Mouse (Mus musculus) midbrain, embryonic 11.5 days (tissue): ENCODE results near the gene Irf6. TPM values are rescaled to one million over a fixed set of nuclear protein-coding genes. Genes with fewer than 3 reads are reported as not detected.

Experiments used
- ATAC-seq: fragments of 200-750 bp; cut with Nextera tagmentation; 2 replicates; pipeline ENCODE4 v1.8.0; 2017; ENCODE audit warnings: moderate TSS enrichment, moderate library complexity; ENCODE audit not compliant: low FRiP score
- DNase-seq: peaks from one replicate; pipeline ENCODE4 v3.0.0; 2015; ENCODE audit warnings: low spot score; ENCODE audit errors: missing footprints
- H3K27ac ChIP-seq: fragments of 300-500 bp; sonication (generic); 2 replicates; pipeline ENCODE4 v1.5.1; 2014; ENCODE audit warnings: low read depth, low read length
- H3K27me3 ChIP-seq: fragments of 300-500 bp; sonication (generic); 2 replicates; pipeline ENCODE4 v1.6.1; 2014; ENCODE audit warnings: mild to moderate bottlenecking, low read length, moderate library complexity, mixed read lengths; ENCODE audit not compliant: control insufficient read depth, insufficient read depth
- H3K36me3 ChIP-seq: fragments of 300-500 bp; sonication (generic); 2 replicates; pipeline ENCODE4 v1.6.1; 2014; ENCODE audit warnings: mild to moderate bottlenecking, low read length, moderate library complexity, mixed read lengths; ENCODE audit not compliant: control insufficient read depth, insufficient read depth
- H3K4me1 ChIP-seq: fragments of 300-500 bp; sonication (generic); 2 replicates; pipeline ENCODE4 v1.6.1; 2014; ENCODE audit warnings: low read length; ENCODE audit not compliant: control insufficient read depth, insufficient read depth
- H3K4me2 ChIP-seq: fragments of 300-500 bp; sonication (generic); 2 replicates; pipeline ENCODE4 v1.6.1; 2014; ENCODE audit warnings: mild to moderate bottlenecking, moderate library complexity
- H3K4me3 ChIP-seq: fragments of 300-500 bp; sonication (generic); 2 replicates; pipeline ENCODE4 v1.5.1; 2014; ENCODE audit warnings: low read depth, low read length
- H3K9ac ChIP-seq: fragments of 300-500 bp; sonication (generic); 2 replicates; pipeline ENCODE4 v1.6.1; 2014; ENCODE audit warnings: low read length
- H3K9me3 ChIP-seq: fragments of 300-500 bp; sonication (generic); 2 replicates; pipeline ENCODE4 v1.6.1; 2016; ENCODE audit warnings: low read length; ENCODE audit not compliant: control insufficient read depth
- WGBS: fragments of 180-500 bp; shearing (Covaris S2); extraction: QIAGEN DNeasy Blood & Tissue Kit; methylation state at CpG from one replicate; pipeline ENCODE4 v1.1.7; 2014; 5-methylcytosine and 5-hydroxymethylcytosine counted together
- polyA plus RNA-seq: library from polyadenylated mRNA; unstranded; fragments of >200 nt; fragmentation: Nextera tagmentation; extraction: Ambion mirVana; gene quantifications from 2 replicates; pipeline ENCODE4 v1.2.1, GENCODE M21; 2014

The Irf6 gene
- polyA plus RNA-seq, 1 experiment from 2014 or later, result 1.5 TPM

DNA sequence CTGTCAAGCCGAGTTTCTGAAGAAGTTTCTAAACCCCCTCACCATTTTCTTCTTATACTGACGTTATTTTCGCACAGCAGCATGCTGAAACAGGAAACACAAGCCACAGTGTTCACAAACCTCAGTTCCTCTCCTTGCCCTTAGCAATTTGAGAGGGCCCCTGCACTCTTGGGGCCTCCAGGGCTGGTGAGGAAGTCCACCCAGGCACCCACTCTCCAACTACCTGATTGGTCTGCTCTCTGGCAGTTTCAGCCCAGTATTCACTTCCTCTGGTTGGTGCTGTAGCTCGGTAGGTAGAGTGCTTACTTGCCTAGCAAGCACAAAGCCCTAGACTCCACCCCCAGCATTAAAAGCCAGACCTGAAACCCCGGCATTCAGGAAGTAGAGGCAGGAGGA, 48.5 kb downstream of the Irf6 start, which contains the start of gene Traf3ip3:
TSS of gene Traf3ip3 (minus strand) at position 321 of the 396 bp plus-strand sequence.
- Histone ChIP-seq H3K27me3 (no peaks in the 10 kb centered on the region), H3K4me2 (no peak within 1 kb of the TSS), H3K36me3 (no peaks in the 10 kb centered on the region), H3K4me1 (no peaks in the 10 kb centered on the region), H3K4me3 (no peak within 1 kb of the TSS), H3K9ac (no peak within 1 kb of the TSS), H3K27ac (no peak within 1 kb of the TSS), H3K9me3 (no peaks in the 10 kb centered on the region)
- ATAC-seq (no peak), DNase-seq (peak; percentile 49)
- WGBS, result 70% methylated on average over 5 of the region's 5 CpGs

GRCm38 (mm10) chr1:193203821-193204220, 50.9 kb downstream of the Irf6 start:
- H3K4me2 ChIP-seq, result no peak overlapping the region
- no peak overlapping the region for H3K9ac ChIP-seq
- no peaks in the 10 kb centered on the region for H3K27me3 ChIP-seq
- H3K4me3 ChIP-seq, result no peak overlapping the region
- no peaks in the 10 kb centered on the region for H3K9me3 ChIP-seq
- WGBS, result 84% methylated on average over 2 of the region's 2 CpGs
- no peaks in the 10 kb centered on the region for H3K4me1 ChIP-seq
- H3K27ac ChIP-seq, result no peak overlapping the region
- ATAC-seq, result no peak
- H3K36me3 ChIP-seq, result no peaks in the 10 kb centered on the region
- no peak for DNase-seq

DNA sequence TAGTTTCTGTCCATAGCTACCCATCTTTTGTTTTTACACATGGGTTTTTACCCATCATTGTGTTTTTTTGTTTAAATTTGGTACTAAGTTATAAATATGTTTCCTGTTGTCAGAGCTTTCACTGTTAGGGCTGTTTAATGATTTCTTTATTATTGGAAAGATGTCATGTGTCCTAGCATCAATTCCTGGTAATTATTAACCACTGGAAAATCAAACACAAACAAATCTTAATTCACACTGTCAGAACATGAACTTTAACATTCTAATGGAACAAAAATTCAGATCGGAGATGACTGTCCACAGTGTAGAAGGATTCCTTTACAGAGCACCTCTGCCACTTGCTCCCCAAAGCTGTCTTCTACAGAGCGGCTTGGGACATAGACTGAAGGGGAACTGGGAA, 52.5 kb downstream of the Irf6 start:
- Histone ChIP-seq H3K27ac (no peak overlapping the region), H3K4me2 (no peak overlapping the region), H3K4me1 (no peaks in the 10 kb centered on the region), H3K36me3 (no peaks in the 10 kb centered on the region), H3K4me3 (no peak overlapping the region), H3K9ac (no peak overlapping the region), H3K27me3 (no peaks in the 10 kb centered on the region), H3K9me3 (no peaks in the 10 kb centered on the region)
- 88% methylated on average over 2 of the region's 2 CpGs for WGBS
- DNase-seq (no peak), ATAC-seq (no peak)

GRCm38 (mm10) chr1:193207503-193207902, 54.6 kb downstream of the Irf6 start, which contains the start of gene Lamb3:
Gene Lamb3, plus strand, starts transcription at chr1:193207699.
- H3K36me3 ChIP-seq, result no peaks in the 10 kb centered on the region
- WGBS, result 88% methylated on average over 3 of the region's 3 CpGs
- no peak within 1 kb of the TSS for H3K4me3 ChIP-seq
- H3K4me2 ChIP-seq, result no peak within 1 kb of the TSS
- H3K27me3 ChIP-seq, result no peaks in the 10 kb centered on the region
- H3K27ac ChIP-seq, result no peak within 1 kb of the TSS
- ATAC-seq (no peak), DNase-seq (no peak)
- no peak within 1 kb of the TSS for H3K9ac ChIP-seq
- H3K4me1 ChIP-seq, result no peaks in the 10 kb centered on the region
- H3K9me3 ChIP-seq, result no peaks in the 10 kb centered on the region

DNA sequence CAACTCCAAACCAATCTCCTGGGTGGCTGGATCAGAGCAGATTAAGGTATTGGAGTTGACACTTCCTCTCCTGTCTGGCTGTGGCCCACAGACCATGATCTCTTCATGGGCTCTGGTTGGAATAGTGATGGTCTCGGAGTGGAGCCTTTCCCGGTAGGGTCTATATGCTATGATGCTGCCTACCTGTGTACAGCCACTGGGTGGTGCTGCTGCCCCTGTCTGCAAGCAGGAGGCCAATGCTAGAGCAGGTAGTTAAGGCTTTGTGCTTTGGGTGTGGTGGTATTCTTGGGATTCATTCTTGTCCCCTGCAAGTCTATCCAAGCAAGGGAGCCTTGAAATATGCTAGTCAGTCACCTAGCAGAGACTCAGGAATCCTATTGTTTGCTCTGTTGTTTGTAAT, 55.3 kb downstream of the Irf6 start:
- Histone ChIP-seq H3K27me3 (no peaks in the 10 kb centered on the region), H3K4me1 (no peaks in the 10 kb centered on the region), H3K4me3 (no peak overlapping the region), H3K27ac (no peak overlapping the region), H3K36me3 (no peaks in the 10 kb centered on the region), H3K4me2 (no peak overlapping the region), H3K9ac (no peak overlapping the region), H3K9me3 (no peaks in the 10 kb centered on the region)
- 52% methylated on average over 2 of the region's 2 CpGs for WGBS
- DNase-seq (no peak), ATAC-seq (no peak)

GRCm38 (mm10) chr1:193211371-193211770, 58.5 kb downstream of the Irf6 start:
- Histone ChIP-seq H3K4me1 (no peaks in the 10 kb centered on the region), H3K4me2 (no peak overlapping the region), H3K27ac (no peak overlapping the region), H3K27me3 (no peaks in the 10 kb centered on the region), H3K4me3 (no peak overlapping the region), H3K9ac (no peak overlapping the region), H3K36me3 (no peaks in the 10 kb centered on the region), H3K9me3 (no peaks in the 10 kb centered on the region)
- DNase-seq (no peak), ATAC-seq (no peak)
- WGBS, result 79% methylated on average over 5 of the region's 5 CpGs

GRCm38 (mm10) chr1:193214053-193214452, 61.1 kb downstream of the Irf6 start:
- Histone ChIP-seq H3K9ac (no peak overlapping the region), H3K36me3 (no peaks in the 10 kb centered on the region), H3K27ac (no peak overlapping the region), H3K27me3 (no peaks in the 10 kb centered on the region), H3K4me3 (no peak overlapping the region), H3K4me2 (no peak overlapping the region), H3K4me1 (no peaks in the 10 kb centered on the region), H3K9me3 (no peaks in the 10 kb centered on the region)
- ATAC-seq (no peak), DNase-seq (no peak)
- WGBS, result 76% methylated on average over 5 of the region's 5 CpGs

DNA sequence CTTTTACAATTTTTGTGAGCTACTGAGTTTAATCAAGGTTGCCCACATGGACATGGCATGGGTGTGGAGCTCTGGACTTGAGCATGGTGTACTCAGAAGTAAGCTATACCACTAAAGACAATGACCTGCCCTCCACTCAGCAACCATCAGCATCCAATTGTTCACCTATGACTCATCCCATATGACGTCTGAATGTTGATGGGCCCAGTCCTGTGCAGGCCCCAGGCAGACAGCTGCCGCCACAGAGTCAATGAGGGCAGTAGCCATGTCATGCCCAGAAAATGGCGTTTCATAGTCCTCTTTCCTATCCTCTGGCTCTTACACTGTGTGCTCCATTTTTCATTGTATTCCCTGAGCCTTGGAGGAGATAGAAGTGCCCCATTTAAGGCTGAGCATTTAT, 63.1 kb downstream of the Irf6 start:
- WGBS, result 76% methylated on average over 3 of the region's 3 CpGs
- no peak for DNase-seq
- H3K27ac ChIP-seq, result no peak overlapping the region
- no peaks in the 10 kb centered on the region for H3K27me3 ChIP-seq
- H3K9ac ChIP-seq, result no peak overlapping the region
- H3K4me3 ChIP-seq, result no peak overlapping the region
- no peaks in the 10 kb centered on the region for H3K9me3 ChIP-seq
- H3K36me3 ChIP-seq, result no peaks in the 10 kb centered on the region
- H3K4me2 ChIP-seq, result no peak overlapping the region
- H3K4me1 ChIP-seq, result no peaks in the 10 kb centered on the region
- no peak for ATAC-seq

- no peak overlapping the region for H3K27ac ChIP-seq
- no peak overlapping the region for H3K4me3 ChIP-seq
- no peak overlapping the region for H3K9ac ChIP-seq
- H3K27me3 ChIP-seq, result no peaks in the 10 kb centered on the region
- WGBS, result 83% methylated on average over 5 of the region's 5 CpGs
- no peaks in the 10 kb centered on the region for H3K9me3 ChIP-seq
- no peak for ATAC-seq
- H3K36me3 ChIP-seq, result no peaks in the 10 kb centered on the region
- H3K4me2 ChIP-seq, result no peak overlapping the region
- no peak for DNase-seq
- H3K4me1 ChIP-seq, result no peaks in the 10 kb centered on the region
Observed at GRCm38 (mm10) chr1:193220408-193220807, 67.5 kb downstream of the Irf6 start.
